Mouse (Mus musculus) spleen, postnatal 14 days (tissue): Measurements from ENCODE around the gene Gjc1.
A peak's percentile ranks its signal among the peaks of the same experiment; 100 is the strongest.

Experiments
- DNase-seq, 2 experiments: peaks; one replicate each; pipeline ENCODE4 v3.0.0; 2021 to 2022; ENCODE audit warnings: low spot score in 2 of 2

The Gjc1 gene

DNA sequence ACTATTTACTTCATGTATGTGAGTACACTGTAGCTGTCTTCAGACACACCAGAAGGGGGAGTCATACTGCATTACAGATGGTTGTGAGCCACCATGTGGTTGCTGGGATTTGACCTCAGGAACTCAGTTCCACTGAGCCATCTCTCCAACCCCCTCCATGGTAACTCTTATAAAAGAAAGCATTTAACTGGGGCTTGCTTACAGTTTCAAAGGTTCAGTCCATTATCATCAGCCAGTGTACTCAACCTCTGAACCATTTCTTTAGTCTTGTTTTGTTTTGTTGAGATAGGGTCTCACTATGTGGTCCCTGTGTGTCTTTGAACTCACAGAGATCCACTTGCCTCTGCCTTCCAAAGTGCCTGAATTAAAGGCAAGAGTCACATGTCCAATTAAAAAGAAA lies 4.6 kb downstream of the Gjc1 start:
- DNase-seq: no peak

DNA sequence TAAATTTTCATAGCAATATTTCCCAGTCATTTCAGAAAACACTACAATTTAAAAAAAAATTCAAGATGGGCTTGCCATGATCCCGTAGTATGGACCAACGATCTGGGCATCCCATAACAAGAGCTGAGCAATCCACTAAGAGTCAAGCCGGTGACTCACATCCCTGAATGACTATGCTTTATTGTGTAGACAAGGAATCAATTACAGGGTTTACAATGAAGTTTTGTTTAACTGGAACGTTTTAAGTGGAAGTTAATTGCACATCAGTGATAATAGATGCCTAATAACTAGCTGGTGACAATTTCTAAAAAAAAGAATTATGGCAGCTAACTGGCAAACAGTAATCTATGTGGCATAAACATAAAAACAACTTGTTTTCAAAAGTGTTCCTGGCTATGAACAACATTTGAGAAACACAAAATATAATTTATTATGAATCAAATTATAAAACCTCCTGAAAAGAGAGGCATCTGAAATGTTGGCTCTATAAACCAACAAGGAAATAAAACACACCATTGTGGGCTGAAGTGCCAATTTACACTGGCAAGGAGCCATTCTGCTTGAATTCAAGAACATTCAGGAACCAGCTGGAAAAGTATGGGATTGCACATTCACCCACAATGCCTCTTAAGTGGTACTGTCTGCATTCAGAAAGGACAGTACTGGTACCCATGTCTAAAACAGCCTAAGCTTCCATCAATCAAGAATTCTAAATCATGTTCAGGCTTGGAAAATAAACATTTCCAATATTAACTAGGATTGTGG lies 8.6 kb downstream of the Gjc1 start:
- DNase-seq: no peak

DNA sequence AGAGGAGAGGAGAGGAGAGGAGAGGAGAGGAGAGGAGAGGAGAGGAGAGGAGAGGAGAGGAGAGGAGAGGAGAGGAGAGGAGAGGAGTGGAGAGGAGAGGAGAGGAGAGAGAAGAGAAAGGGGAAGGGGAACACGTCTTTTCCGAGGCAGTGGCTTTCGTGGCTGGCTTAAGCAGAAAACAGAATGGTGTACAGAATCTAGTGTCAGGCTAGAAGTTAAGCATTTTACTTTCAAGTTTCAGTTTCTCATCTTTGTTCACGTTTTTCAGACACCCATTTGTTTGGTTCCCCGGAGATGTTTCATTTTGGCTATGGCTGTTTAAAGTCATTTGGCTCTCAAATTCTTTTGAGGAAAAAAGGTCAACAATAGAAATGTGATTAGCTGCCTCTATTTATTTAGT lies 11.3 kb downstream of the Gjc1 start:
- DNase-seq: no peak

DNA sequence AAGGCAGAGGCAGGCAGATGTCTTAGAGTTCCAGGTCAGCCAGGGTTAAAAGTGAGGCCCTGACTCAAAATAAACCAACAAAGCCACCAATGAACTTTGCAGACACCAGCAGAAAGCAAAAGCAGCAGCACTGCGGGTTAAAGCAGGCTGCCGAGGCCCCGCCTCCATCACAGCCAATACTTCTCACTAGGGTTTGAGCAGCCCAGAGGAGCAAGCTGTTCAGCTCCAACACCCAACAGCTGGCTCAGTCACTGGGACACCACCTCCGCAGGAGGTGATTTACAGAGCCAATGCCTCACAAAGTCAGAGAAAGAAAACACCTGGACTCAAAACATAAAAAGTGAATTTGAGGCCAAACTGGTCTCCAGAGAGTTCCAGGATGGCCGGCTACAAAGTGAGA lies 16.0 kb downstream of the Gjc1 start:
- no peak for DNase-seq

DNA sequence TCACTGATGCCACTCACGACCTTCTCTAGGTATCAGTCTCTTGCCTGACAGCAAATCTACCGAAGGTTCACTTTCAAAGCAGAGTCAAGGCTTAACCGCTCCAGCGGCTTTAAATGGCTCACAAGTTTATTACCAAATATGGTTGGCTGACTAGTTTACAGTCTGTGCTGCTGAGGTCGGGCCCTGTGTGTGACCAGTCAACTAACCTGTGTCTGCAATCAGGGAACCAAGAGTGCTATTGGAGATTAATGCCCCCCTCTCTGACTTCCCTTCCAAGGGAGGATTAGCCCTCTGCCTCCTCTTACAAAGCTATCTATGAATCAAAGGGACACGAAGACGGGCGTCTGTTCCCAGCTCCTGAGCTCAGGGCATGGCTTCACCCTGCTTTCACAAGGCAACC lies 25.3 kb downstream of the Gjc1 start:
- DNase-seq: no peak

DNA sequence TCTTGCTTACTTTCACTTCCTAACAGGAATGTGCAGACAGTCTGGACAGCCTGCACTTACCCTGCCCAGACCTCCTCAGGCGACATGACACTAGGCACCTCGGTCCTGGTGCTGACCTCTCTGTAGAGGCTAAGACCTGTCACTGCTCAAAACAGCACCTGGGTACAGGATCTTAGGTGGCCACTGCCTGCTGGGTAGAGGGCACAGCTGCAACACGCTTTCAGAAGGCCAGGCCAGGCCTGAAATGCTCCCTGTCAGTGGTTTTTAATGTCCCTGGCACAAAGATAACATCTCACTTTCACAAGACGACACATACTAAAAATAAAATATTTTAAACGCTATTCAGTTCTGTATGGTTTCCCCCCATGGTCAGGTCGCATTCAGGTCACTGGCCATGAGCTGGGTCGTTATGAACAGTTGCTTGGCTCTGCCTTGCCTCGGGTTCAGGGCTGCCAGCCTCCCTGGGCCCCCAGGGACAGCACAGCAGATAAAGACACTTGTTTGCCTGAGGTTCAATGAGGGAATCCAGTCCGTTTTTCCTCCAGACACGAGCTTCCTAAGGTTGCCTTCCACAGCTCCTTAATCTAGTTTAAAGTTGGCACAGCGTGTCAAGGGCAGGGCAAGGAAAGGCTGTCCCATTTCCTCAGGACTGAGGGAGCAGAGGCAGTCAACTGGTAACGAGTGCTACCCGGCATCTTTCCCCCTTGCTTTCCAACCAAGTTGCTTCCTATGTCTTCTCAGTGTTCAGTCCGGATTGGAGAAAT lies 27.6 kb downstream of the Gjc1 start:
- DNase-seq: no peak

DNA sequence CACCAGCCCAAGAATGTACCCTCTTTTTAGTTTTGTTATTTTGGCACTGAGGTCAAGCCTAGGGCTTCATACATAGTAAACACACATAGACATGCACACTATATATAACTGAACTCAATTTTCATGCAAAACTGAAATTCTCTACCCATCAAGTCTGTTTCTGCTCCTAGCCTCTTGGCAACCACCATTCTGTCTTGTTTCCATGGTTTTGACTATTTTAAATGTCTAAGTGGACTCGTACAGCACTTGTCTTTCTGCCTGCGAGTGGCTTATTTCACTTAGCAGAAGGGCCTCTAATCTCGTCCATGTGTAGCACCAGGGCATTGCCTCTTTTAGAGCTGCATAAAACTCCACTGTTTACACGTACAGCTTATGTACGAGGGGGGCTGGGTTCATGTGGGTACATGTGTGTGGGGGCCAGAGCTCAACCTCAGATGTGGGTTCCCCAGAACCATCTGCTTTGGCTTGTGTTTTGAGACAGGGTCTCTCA lies 31.8 kb downstream of the Gjc1 start:
- no peak for DNase-seq

DNA sequence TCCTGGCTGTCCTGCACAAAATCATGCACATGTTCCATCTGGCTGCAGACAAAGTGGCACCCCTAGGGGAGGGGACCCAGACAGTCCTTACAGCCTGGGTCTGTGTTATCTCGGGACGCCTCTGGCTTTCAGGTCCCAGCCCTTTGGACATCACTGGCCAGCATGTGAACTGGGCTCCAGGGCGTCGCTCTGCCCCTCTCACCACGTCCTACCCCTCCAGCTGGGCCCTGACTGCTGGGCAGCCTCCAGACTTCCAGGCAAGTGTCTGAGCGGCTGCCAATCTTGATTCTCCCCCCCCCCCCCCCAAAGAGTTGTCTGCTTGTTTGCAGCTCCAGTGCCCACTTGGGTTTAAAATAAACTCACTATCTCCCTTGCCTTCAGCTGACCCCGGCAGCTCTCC lies 36.1 kb downstream of the Gjc1 start:
- no peak for DNase-seq

DNA sequence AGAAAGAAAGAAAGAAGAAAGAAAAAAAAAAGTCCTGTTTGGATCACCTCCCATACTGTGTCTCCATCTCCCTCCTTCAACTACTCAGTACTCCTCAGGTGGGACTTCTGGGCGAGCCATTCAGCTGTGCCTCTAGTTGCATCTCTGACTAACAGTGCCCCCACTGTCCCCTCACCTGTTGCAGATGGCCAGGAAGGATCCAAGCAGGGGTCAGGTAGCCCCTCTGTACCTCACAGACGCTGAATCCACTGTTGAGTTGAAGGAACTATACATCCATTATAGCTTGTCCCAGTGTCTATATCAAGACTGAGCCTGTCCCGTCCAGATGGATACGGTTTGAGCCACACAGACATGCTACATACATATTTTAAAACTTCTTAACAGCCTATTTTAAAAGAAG lies 38.0 kb downstream of the Gjc1 start:
- no peak for DNase-seq

DNA sequence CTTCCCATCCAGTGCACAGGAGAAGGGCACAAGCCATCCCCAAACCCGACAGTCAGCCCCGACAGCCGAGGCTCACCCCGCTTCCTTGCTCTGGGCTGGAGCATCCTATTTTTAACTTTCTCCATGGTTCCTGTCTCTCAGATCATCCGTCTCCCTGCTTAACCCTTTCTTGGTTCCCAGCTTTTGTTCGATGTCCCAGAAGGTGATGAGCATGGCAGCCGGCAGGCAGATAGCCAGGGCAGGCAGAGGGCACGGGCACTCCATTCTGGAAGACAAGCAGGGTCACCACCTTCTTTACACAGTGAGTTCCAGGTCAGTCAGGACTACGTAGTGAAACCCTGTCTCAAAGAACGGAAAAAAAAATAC lies 38.5 kb downstream of the Gjc1 start:
- DNase-seq: no peak

DNA sequence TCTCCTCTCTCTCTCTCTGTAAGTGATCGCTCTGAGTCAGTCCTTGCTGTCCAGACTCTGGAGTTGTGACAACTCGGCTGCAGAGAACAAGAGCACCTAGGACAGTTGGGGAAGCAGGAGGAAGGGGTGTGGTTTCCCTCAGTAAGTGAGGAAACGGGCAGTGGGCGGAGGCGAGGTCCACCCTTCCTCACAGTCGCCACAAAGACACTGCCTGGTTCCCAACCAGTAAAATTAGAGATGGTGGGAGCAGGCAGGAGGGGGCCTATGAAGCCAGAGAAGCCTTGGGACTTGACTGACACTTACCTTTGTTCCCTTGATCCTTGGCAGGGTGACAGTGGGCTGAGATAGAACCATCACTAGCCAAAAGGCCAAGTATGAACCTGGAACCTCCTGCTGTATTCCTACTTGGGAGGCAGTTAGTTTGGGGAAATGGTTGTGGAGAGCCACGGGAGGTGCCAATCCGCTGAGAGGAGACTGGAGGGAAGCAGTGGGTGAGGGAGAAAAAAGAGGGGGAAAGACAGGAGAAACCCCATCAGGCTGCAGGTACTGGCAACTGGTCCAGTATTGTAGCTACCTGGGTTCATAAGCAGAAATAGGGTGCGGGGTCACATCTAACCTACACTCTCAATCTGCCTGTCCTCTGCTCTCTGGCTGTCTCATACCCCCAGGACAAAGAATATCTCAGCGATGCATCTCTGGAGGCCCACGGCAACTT lies 39.1 kb downstream of the Gjc1 start:
- no peak for DNase-seq

DNA sequence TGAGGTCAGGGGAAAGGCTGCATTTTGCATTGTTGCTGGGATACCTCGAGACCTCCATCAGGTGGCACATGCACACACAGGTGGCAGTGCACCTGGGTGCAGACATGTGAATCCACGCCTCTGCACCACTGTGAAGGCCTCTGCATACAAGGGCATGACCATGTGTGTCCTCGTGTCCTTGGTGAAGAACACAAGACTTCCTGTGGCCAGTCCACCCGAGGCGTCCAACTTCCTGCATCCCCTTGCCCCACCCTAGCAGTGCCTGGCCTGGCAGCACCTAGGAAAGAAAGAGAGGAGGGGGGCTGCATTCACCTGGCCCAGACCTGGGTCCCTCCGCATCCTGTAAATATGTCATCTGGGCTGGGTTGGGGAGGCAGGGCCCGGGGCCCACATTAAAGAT lies 39.7 kb downstream of the Gjc1 start:
- DNase-seq: no peak

DNA sequence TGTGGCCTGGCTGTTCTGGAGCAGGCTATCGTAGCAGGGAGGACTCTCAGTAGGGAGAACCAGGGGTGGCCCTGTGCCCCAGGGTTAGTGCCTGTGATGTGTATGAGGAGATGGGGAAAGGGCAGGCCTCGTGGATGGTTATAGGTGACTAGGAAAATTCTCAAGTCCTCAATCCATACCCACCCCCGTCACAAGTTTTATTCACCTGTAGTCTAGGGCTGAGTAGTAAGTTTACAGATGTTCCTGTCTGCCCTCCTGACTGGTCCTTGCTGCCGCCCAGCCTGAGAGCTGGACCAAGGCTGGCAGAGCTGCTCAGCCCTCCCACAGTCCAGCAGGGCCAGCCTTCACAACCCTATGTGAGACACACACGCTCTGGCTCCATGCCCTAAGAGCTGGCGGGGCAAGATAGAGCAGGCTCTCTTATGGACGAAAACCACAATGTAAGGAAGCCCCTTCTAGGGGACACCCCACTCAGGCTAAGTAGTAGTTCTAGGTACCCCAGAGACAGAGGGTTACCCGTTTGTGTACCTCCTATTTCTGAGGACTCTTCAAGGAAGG lies 40.3 kb downstream of the Gjc1 start:
- DNase-seq: no peak

DNA sequence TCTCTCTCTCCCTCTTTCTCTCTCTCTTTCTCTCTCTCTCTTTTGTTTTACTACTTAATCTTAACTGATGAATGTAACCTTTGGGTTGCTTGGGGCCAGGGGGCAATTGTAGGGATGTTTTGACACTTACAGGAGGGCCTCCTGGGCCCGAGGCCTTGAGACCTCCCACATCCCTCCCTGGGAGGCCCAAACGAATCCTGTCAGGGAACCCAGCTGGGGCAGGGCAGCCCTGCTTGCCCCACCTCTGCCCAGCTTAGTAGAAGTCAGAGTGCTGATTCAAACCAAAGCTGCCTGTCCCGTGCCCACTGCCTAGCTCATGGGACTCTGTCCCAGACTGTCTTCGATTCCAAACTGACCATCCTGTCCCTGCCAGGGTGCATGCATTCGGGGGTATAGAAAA lies 40.9 kb downstream of the Gjc1 start:
- no peak for DNase-seq

DNA sequence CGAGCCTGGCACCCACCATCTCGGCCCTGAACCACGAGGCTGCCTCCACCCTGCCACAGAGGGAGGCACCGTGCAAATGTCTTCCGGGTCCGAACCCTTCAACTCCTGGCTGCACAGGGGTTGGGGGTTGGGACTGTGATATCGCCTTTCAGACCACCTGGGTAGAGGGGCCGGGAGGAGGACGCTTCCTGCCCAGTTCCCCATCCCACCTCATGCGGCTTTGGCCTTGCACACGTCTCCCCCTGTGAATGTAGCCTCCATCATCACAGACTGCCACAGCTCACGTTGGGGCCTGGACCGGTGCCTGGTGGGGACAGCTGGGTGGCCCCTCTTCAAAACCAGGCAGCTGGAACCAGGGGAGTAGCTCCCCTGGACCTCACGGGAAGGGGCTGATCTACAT lies 41.3 kb downstream of the Gjc1 start:
- no peak for DNase-seq

DNA sequence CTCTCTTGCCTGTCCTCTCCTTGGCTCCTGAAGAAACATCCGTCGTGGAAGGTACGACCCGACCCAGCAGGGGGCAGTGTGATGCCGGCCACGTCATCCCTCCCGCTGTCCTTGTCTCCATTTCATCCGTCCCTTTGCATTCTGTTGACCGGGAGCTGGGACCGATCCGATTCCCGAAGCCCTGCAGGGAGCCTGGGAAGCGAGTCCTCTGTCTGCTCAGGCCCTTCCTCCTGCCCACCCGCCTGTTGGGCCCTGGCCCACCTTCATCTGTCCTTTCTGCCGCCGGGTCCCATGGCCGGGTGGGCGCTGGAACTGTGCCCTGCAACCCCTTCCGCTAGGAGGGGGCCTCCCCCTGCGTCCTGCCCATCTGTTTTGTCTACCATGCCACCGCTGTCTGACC lies 41.9 kb downstream of the Gjc1 start:
- DNase-seq: no peak

DNA sequence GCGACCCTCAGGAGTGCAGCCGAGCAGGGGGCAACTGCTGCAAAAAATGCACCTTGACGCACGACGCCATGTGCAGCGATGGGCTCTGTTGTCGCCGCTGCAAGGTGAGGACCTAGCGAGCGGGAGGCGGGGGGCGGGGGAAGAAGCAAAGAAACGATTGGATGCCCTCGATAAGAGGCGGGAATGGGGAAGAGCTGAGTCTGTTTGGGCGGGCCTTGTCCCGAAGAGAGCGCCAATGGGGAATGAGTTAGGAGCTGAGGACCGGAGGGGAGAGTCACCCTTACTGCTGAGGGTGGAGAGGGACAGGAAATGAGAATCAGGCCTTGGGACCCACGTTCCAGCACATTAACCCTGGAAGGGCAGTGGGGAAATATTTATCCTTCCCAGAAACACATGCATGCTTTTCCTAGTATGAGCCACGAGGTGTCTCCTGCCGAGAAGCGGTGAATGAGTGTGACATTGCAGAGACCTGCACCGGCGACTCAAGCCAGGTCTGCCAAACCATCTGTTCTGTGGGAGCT lies 44.8 kb downstream of the Gjc1 start:
- DNase-seq: no peak

DNA sequence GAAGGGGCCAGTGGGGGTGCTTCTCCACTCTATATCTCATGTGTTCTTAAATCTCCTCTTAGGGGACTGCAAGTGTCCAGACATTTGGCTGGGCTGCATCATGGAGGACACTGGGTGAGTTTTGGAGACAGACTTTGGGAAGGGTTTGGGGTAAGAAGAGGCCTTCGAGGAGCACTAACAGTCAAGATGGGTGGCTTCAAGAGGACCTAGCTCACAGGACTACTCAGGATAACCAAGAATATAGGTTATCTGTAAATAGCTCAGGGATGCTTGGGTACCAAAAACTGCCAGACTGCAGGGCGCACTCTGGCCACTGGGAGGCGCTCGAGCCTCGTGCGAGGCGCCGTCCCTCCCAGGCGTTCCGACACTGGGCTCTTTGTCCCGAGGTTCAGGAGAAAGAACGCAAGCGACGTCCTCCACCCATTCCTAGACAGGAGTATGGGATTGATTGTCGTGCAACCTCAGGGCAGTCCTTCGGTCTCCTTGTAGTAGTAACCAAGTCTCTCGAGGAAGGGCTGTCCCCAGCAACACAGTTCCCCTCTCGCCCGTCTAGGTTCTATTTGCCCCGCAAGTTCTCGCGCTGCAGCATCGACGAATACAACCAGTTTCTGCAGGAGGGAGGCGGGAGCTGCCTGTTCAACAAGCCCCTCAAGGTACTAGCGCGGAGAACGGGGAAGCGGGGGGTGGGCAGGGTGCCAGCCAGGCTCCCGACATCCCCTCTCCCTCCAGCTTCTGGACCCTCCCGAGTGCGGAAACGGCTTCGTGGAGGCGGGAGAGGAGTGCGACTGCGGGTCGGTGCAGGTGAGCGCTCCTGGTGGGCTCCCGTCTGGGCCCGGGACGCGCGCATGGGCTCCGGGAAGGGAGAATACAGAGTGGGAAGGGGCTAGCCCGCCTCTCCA lies 45.5 kb downstream of the Gjc1 start:
- peak; percentile 45 to 69 for DNase-seq

DNA sequence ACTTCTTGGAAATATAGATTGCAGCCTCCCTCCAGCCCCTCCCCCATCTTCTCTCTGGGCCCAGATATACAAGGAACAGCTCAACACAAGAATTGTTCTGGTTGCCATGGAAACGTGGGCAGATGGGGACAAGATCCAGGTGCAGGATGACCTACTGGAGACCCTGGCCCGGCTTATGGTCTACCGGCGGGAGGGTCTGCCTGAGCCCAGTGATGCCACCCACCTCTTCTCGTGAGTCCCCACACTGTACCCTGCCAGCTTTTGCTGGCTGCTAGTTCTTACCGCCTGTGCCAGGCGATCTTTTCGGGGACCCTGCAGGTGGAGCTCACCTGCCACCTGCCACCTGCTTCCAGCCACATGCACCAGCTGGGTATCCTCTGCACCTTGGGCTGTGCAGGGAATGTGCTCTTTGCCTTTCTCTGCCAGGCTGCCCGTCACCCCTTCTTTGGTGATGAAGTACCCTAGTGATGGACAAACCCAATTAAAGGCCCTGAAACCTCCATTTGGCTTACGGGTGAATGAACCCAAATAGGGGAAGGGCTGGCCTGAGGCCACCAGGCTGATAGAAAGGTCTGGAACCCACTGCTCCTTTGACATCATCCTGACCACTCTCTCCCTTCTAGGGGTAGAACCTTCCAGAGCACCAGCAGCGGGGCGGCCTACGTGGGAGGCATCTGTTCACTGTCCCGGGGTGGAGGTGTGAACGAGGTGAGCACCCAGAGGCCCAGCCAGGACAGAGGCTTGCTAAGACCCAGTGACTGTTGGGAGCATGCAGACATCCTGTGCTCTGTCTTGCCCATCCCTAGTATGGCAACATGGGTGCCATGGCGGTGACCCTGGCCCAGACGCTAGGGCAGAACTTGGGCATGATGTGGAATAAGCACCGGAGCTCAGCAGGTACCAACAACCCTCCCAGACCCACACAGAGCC lies 46.5 kb downstream of the Gjc1 start:
- DNase-seq: no peak
